Mouse (Mus musculus): ENCODE measurements at regions not wholly inside any gene's neighbourhood (a gene's known extent, or its start where the extent isn't known, plus 50 kb on each side); places are given as distances from the start of the nearest gene placed in this dataset.

DNA sequence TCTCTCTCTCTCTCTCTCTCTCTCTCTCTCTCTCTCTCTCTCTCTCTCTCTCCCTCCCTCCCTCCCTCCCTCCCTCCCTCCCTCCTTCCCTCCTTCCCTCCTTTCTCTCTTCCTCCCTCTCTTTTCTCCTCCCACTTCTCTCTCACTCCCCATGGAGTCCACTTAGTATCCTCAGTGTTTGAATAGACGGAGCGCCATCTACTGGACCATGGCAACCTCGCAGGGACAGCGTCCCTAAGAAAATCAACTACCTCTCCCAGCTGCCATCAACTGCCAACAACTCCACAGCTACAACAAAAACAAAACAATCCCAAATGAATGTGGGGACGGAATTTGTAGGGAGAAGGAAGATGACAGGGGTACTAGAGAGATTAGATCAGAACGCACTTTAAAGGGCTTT is 69.5 kb upstream of the Gls start:
- Histone ChIP-seq H3K4me3 (ENCODE audit: insufficient read depth, low read depth, low read length) (no peak overlapping the region), H3K79me2 (ENCODE audit: control insufficient read depth, insufficient read depth, low read length) (no peaks in the 10 kb centered on the region), H3K36me3 (ENCODE audit: control insufficient read depth, insufficient read depth, low read length) (no peaks in the 10 kb centered on the region), H3K27ac (replicated peaks; ENCODE audit: insufficient read depth, low read depth, low read length) (no peak overlapping the region), H3K4me1 (ENCODE audit: control insufficient read depth, insufficient read depth, low read length) (no peaks in the 10 kb centered on the region), H3K9ac (ENCODE audit: low read depth, low read length) (no peak overlapping the region), H3K27me3 (ENCODE audit: control insufficient read depth, insufficient read depth, low read length) (no peaks in the 10 kb centered on the region)
- peak; percentile 55 for DNase-seq (ENCODE audit: extremely low read depth, low read depth, low spot score)
- no peak for TF ChIP-seq POLR2A (IDR thresholded peaks at IDR 0.05; ENCODE audit: extremely low read depth, insufficient read depth, low read length)
- peak; percentile 80 for TF ChIP-seq CTCF (IDR thresholded peaks at IDR 0.05; ENCODE audit: low read depth, low read length)
- 8% methylated on average over 6 of the region's 6 CpGs for WGBS

- peak; percentile 4 for DNase-seq (ENCODE audit: extremely low read depth, low read depth, low spot score)
- no peaks in the 10 kb centered on the region for H3K4me1 ChIP-seq (ENCODE audit: control insufficient read depth, insufficient read depth, low read length)
- H3K27me3 ChIP-seq (ENCODE audit: control insufficient read depth, insufficient read depth, low read length) = no peaks in the 10 kb centered on the region
- no peaks in the 10 kb centered on the region for H3K36me3 ChIP-seq (ENCODE audit: control insufficient read depth, insufficient read depth, low read length)
- TF ChIP-seq POLR2A (IDR thresholded peaks at IDR 0.05; ENCODE audit: extremely low read depth, insufficient read depth, low read length) = no peak
- peak; percentile 66 for TF ChIP-seq CTCF (IDR thresholded peaks at IDR 0.05; ENCODE audit: low read depth, low read length)
- H3K79me2 ChIP-seq (ENCODE audit: control insufficient read depth, insufficient read depth, low read length) = no peaks in the 10 kb centered on the region
- H3K27ac ChIP-seq (replicated peaks; ENCODE audit: insufficient read depth, low read depth, low read length) = no peak overlapping the region
- 69% methylated on average over 2 of the region's 2 CpGs for WGBS
- no peak overlapping the region for H3K4me3 ChIP-seq (ENCODE audit: insufficient read depth, low read depth, low read length)
- H3K9ac ChIP-seq (ENCODE audit: low read depth, low read length) = no peak overlapping the region
These were observed 68.2 kb upstream of the Gls start for GRCm38 (mm10) chr1:52301266-52301665.

DNA sequence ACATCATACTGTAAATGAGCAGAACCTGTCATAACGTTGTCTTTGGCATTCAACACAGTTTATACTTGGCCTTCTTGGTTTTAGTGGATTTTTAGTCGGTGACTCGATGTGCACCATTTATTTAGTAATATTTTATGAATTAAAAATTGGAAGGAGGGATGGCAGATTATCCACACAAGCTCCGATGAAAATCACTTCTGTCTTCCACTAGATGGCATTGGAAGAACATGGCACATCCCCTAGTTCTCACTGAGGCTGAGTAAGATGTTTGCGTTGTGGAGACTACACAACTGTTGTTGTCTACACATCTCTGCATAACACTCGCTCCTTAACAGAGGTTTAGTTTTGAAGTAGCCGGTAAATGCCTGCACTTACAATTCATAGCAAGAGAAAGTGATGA is 66.5 kb upstream of the Gls start:
- TF ChIP-seq POLR2A (IDR thresholded peaks at IDR 0.05; ENCODE audit: extremely low read depth, insufficient read depth, low read length) (no peak), CTCF (IDR thresholded peaks at IDR 0.05; ENCODE audit: low read depth, low read length) (no peak)
- no peaks in the 10 kb centered on the region for H3K4me1 ChIP-seq (ENCODE audit: control insufficient read depth, insufficient read depth, low read length)

DNA sequence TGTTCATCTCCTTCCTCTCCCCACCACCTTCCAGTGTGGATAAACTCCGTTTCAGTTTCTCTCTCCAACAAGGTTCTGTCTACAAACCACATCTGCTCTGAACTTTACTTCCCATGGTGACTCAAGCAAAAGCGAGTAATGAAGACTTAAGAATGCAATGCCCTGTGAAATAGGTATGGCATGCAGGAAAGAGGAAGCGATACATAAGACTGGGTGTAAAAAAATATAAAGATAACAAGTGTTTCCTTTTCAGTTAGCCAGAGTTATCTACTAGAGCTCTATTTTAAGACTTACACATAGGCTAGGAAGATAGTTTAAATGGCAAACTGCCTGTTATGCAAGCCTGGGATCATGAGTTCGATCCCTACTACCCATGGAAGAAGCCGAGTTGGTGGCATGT is 65.3 kb upstream of the Gls start:
- Histone ChIP-seq H3K79me2 (ENCODE audit: control insufficient read depth, insufficient read depth, low read length) (no peaks in the 10 kb centered on the region), H3K9ac (ENCODE audit: low read depth, low read length) (no peak overlapping the region), H3K36me3 (ENCODE audit: control insufficient read depth, insufficient read depth, low read length) (no peaks in the 10 kb centered on the region), H3K4me1 (ENCODE audit: control insufficient read depth, insufficient read depth, low read length) (no peaks in the 10 kb centered on the region), H3K27me3 (ENCODE audit: control insufficient read depth, insufficient read depth, low read length) (no peaks in the 10 kb centered on the region), H3K27ac (replicated peaks; ENCODE audit: insufficient read depth, low read depth, low read length) (no peak overlapping the region), H3K4me3 (ENCODE audit: insufficient read depth, low read depth, low read length) (no peak overlapping the region)
- no peak for DNase-seq (ENCODE audit: extremely low read depth, low read depth, low spot score)
- TF ChIP-seq POLR2A (IDR thresholded peaks at IDR 0.05; ENCODE audit: extremely low read depth, insufficient read depth, low read length) = no peak
- TF ChIP-seq CTCF (IDR thresholded peaks at IDR 0.05; ENCODE audit: low read depth, low read length) = no peak
- 68% methylated on average over 5 of the region's 5 CpGs for WGBS

More for the DNA sequence above, 66.5 kb upstream of the Gls start:
- WGBS = 67% methylated on average over 7 of the region's 7 CpGs
- H3K4me3 ChIP-seq (ENCODE audit: insufficient read depth, low read depth, low read length) = no peak overlapping the region
- H3K27me3 ChIP-seq (ENCODE audit: control insufficient read depth, insufficient read depth, low read length) = no peaks in the 10 kb centered on the region
- H3K27ac ChIP-seq (replicated peaks; ENCODE audit: insufficient read depth, low read depth, low read length) = no peak overlapping the region
- no peaks in the 10 kb centered on the region for H3K36me3 ChIP-seq (ENCODE audit: control insufficient read depth, insufficient read depth, low read length)
- no peaks in the 10 kb centered on the region for H3K79me2 ChIP-seq (ENCODE audit: control insufficient read depth, insufficient read depth, low read length)
- DNase-seq (ENCODE audit: extremely low read depth, low read depth, low spot score) = no peak
- H3K9ac ChIP-seq (ENCODE audit: low read depth, low read length) = no peak overlapping the region

DNA sequence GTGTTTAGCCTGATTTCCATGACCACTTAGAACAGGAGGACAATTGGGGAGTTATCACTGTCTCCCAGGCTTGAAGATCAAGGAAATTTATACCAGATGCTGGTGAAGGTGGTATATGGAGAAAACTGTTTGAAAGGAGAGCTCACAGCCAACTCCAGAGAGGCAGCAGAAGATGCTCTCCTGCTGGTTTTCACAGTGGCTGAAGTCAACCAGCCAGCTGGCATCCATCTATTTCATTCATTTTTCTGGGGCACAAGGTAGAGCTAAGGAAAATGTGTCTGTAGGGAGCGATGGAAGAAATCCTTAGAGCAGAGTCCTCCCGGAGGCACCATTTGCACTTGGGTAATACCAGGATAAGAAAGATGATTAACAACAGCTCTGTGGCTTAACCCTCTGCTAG is 63.1 kb upstream of the Gls start:
- no peaks in the 10 kb centered on the region for H3K4me1 ChIP-seq (ENCODE audit: control insufficient read depth, insufficient read depth, low read length)
- H3K27me3 ChIP-seq (ENCODE audit: control insufficient read depth, insufficient read depth, low read length) = no peaks in the 10 kb centered on the region
- H3K9ac ChIP-seq (ENCODE audit: low read depth, low read length) = no peak overlapping the region
- 58% methylated on average over 2 of the region's 2 CpGs for WGBS
- H3K36me3 ChIP-seq (ENCODE audit: control insufficient read depth, insufficient read depth, low read length) = no peaks in the 10 kb centered on the region
- TF ChIP-seq CTCF (IDR thresholded peaks at IDR 0.05; ENCODE audit: low read depth, low read length) (no peak), POLR2A (IDR thresholded peaks at IDR 0.05; ENCODE audit: extremely low read depth, insufficient read depth, low read length) (no peak)
- H3K79me2 ChIP-seq (ENCODE audit: control insufficient read depth, insufficient read depth, low read length) = no peaks in the 10 kb centered on the region
- DNase-seq (ENCODE audit: extremely low read depth, low read depth, low spot score) = no peak
- no peak overlapping the region for H3K27ac ChIP-seq (replicated peaks; ENCODE audit: insufficient read depth, low read depth, low read length)
- no peak overlapping the region for H3K4me3 ChIP-seq (ENCODE audit: insufficient read depth, low read depth, low read length)

DNA sequence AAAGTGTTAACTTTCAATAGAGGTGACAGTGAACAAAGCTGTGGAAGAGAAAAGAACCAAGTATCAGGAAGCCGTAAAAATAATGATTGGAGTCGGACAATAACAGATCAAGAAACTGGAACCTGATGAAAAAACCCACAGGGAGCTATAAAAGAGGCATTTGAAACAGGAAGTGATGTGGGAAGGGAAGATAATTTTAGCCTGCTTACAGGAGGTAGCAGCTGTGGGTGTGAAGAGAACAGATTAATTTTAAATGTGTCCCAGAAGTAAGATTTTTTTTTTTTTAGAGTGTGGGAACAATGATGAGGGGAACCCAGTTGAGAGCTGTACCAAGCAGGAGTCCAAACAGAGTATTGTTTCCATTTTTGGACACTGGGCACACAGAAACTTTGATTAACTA is 61.5 kb upstream of the Gls start:
- Histone ChIP-seq H3K79me2 (ENCODE audit: control insufficient read depth, insufficient read depth, low read length) (no peaks in the 10 kb centered on the region), H3K36me3 (ENCODE audit: control insufficient read depth, insufficient read depth, low read length) (no peaks in the 10 kb centered on the region), H3K27me3 (ENCODE audit: control insufficient read depth, insufficient read depth, low read length) (no peaks in the 10 kb centered on the region), H3K9ac (ENCODE audit: low read depth, low read length) (no peak overlapping the region), H3K4me1 (ENCODE audit: control insufficient read depth, insufficient read depth, low read length) (no peaks in the 10 kb centered on the region), H3K4me3 (ENCODE audit: insufficient read depth, low read depth, low read length) (no peak overlapping the region), H3K27ac (replicated peaks; ENCODE audit: insufficient read depth, low read depth, low read length) (no peak overlapping the region)
- 67% methylated on average over 2 of the region's 2 CpGs for WGBS
- DNase-seq (ENCODE audit: extremely low read depth, low read depth, low spot score) = no peak
- no peak for TF ChIP-seq POLR2A (IDR thresholded peaks at IDR 0.05; ENCODE audit: extremely low read depth, insufficient read depth, low read length)
- no peak for TF ChIP-seq CTCF (IDR thresholded peaks at IDR 0.05; ENCODE audit: low read depth, low read length)

Measured in liver, adult 2 months (tissue).